In genomic region chr7:99856266-99856861, GRCm38 (mm10) we compare ENCODE assay signal across 8 mouse cellular contexts. TPM values are rescaled to one million over a fixed set of nuclear protein-coding genes. Genes with fewer than 3 reads are reported as not detected.
DNase-seq lines count a peak whose midpoint lies in the region; ATAC-seq lines count a peak whose summit lies in the region.

No protein-coding gene starts in this region.

- no peaks in the 10 kb centered on the region for H3K9me3 ChIP-seq in liver, embryonic 11.5 days (ENCODE audit: control insufficient read depth, low read length)
- no peaks in the 10 kb centered on the region for H3K9me3 ChIP-seq in embryonic facial prominence, embryonic 12.5 days

- no peak for DNase-seq in liver, embryonic 11.5 days (ENCODE audit: low spot score)
- DNase-seq in liver, result no peak
- peak; percentile 9 to 22 for DNase-seq in natural killer cell, adult 2 months (ENCODE audit: low spot score in 2 of 2)
- DNase-seq in right cerebral cortex, adult 2 months (ENCODE audit: low spot score in 2 of 2), result no peak
- DNase-seq in urinary bladder, postnatal 10 days (ENCODE audit: low spot score), result no peak
- no peak for DNase-seq in ovary, postnatal 36 days (ENCODE audit: low spot score)

- H3K27me3 ChIP-seq in liver, embryonic 11.5 days (replicated peaks; ENCODE audit: control insufficient read depth, insufficient read depth, low read length), result no peaks in the 10 kb centered on the region
- no peaks in the 10 kb centered on the region for H3K27me3 ChIP-seq in embryonic facial prominence, embryonic 12.5 days

- H3K4me1 ChIP-seq in liver, embryonic 11.5 days (replicated peaks; ENCODE audit: control insufficient read depth, insufficient read depth, low read length), result peaks cover 13% of the 10 kb centered on the region
- H3K4me1 ChIP-seq in embryonic facial prominence, embryonic 12.5 days, result peaks cover 17% of the 10 kb centered on the region

- H3K4me3 ChIP-seq in liver, embryonic 11.5 days (ENCODE audit: low read depth, low read length), result no peak overlapping the region
- H3K4me3 ChIP-seq in embryonic facial prominence, embryonic 12.5 days, result no peak overlapping the region

- no peak for ATAC-seq in liver, embryonic 11.5 days (replicated peaks; ENCODE audit: low FRiP score)
- ATAC-seq in CD4-positive, CD25-positive, alpha-beta regulatory T cell, adult 4 months, result peak; percentile 48
- ATAC-seq in embryonic facial prominence, embryonic 12.5 days (ENCODE audit: insufficient number of reproducible peaks, insufficient read depth, low FRiP score, low TSS enrichment), result no peak

- H3K4me2 ChIP-seq in liver, embryonic 11.5 days, result peak overlapping the region; percentile 43
- H3K4me2 ChIP-seq in embryonic facial prominence, embryonic 12.5 days (replicated peaks), result peak overlapping the region; percentile 13; the same call in 1 of the 2 replicates

- peaks cover 5% of the 10 kb centered on the region; the same call in 1 of the 2 replicates for H3K36me3 ChIP-seq in liver, embryonic 11.5 days (ENCODE audit: control insufficient read depth, insufficient read depth, low read length)
- peaks cover 30% of the 10 kb centered on the region for H3K36me3 ChIP-seq in embryonic facial prominence, embryonic 12.5 days

- 0 out of 2 replicates have a peak overlapping the region, but pooled peaks have one; percentile 22 for H3K9ac ChIP-seq in liver, embryonic 11.5 days (ENCODE audit: low read depth, low read length)
- H3K9ac ChIP-seq in embryonic facial prominence, embryonic 12.5 days, result no peak overlapping the region

- H3K27ac ChIP-seq in liver, embryonic 11.5 days (ENCODE audit: low read depth, low read length), result no peak overlapping the region
- H3K27ac ChIP-seq in embryonic facial prominence, embryonic 12.5 days, result no peak overlapping the region

- WGBS in liver, embryonic 11.5 days, result 76% methylated on average over 14 of the region's 14 CpGs
- 89% methylated on average over 14 of the region's 14 CpGs for WGBS in embryonic facial prominence, embryonic 12.5 days

RNA-seq across cellular contexts. Expression of gene Xrra1, which starts 2.6 kb away (rescaled TPM):
- polyA plus RNA-seq in liver, embryonic 11.5 days (2014; fragmentation: Nextera tagmentation; extraction: Ambion mirVana), result 0.10 and 0.17 TPM in 2 replicates
- polyA plus RNA-seq in CD4-positive, CD25-positive, alpha-beta regulatory T cell, adult 4 months (2017; shearing (Covaris generic)), result under 1 TPM in 1 of 2 experiments, not detected in 1; 0.39 TPM
- polyA plus RNA-seq in embryonic facial prominence, embryonic 12.5 days (2016; fragmentation: Nextera tagmentation; extraction: Ambion mirVana), result 0.20 and 0.43 TPM in 2 replicates

RNA-seq across cellular contexts. Expression of gene Spcs2, which starts 6.9 kb away (rescaled TPM):
- polyA plus RNA-seq in liver, embryonic 11.5 days (2014; fragmentation: Nextera tagmentation; extraction: Ambion mirVana), result 301 and 312 TPM in 2 replicates
- polyA plus RNA-seq in CD4-positive, CD25-positive, alpha-beta regulatory T cell, adult 4 months (2017; shearing (Covaris generic)), result 100 to 1,000 TPM; 466 to 576 TPM
- polyA plus RNA-seq in embryonic facial prominence, embryonic 12.5 days (2016; fragmentation: Nextera tagmentation; extraction: Ambion mirVana), result 334 and 345 TPM in 2 replicates

RNA-seq across cellular contexts. Expression of gene Neu3, which starts 28.1 kb away (rescaled TPM):
- polyA plus RNA-seq in liver, embryonic 11.5 days (2014; fragmentation: Nextera tagmentation; extraction: Ambion mirVana), result 5.4 and 5.9 TPM in 2 replicates
- 10 to 100 TPM; 27.5 to 34.8 TPM for polyA plus RNA-seq in CD4-positive, CD25-positive, alpha-beta regulatory T cell, adult 4 months (2017; shearing (Covaris generic))
- polyA plus RNA-seq in embryonic facial prominence, embryonic 12.5 days (2016; fragmentation: Nextera tagmentation; extraction: Ambion mirVana), result 2.3 and 2.6 TPM in 2 replicates

Comparison
In these comparisons a context has a peak if more than half of its experiments do, and no peak if none do; other contexts are left out.
1. DNase-seq: peak in natural killer cell, adult 2 months (2 of 2); none in liver, embryonic 11.5 days (single experiment), liver (single experiment), right cerebral cortex, adult 2 months (0 of 2), urinary bladder, postnatal 10 days (single experiment) and ovary, postnatal 36 days (single experiment).